ENCODE assay signal across 29 mouse cellular contexts in the genomic region with DNA sequence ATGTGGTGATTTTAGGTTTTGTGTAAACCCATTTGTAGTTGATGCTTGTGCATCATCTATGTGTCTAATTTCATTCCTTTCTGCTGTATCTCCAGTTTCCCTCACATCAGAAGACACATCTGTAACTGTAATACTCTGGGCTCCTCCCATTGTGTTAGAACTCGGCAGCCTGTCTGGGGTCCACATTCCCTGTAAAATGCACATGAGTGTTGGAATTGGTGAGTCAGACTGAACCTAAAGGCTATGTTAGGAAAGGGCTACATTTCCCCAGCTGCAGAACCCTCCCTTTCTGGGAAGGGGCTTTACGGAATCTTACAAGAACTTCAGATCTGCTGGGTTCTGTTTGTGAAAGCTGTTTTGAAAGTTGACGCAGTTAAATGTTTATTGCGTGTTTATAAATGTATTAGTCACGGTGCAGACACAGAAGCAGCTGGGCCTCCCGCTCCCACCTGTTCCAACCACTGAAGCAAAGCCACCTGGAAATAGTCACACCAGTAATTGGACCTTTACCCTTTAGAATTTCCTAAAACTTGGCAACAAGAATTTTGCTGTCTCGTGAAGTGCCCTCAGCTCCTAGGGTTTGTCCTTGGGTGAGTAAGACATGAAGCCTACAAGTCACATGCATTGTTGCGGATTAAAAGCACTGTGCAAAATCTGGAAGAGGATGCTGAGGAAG.
A peak's percentile ranks its signal among the peaks of the same experiment; 100 is the strongest.
DNase-seq lines count a peak whose midpoint lies in the region; ATAC-seq lines count a peak whose summit lies in the region.
"Had no signal": no experiment of that assay in that cellular context is flagged by ENCODE, and none has a peak within 500 bp of the region (broad histone marks: within the 10 kb centered on the region; RNA-seq: fewer than 3 reads in every experiment).

No protein-coding gene starts in this region.

- H3K4me1 ChIP-seq in kidney, embryonic 14.5 days (ENCODE audit: control insufficient read depth, insufficient read depth, low read length) = 0 out of 2 replicates have a peak, but pooled peaks cover 3% of the 10 kb centered on the region
- H3K4me1 ChIP-seq in kidney, embryonic 15.5 days = peaks cover 18% of the 10 kb centered on the region
- H3K4me1 ChIP-seq in limb, embryonic 13.5 days = peaks cover 21% of the 10 kb centered on the region
- H3K4me1 ChIP-seq: liver, embryonic 15.5 days; midbrain, embryonic 10.5 days; neural tube, embryonic 15.5 days; stomach, embryonic 15.5 days had no signal

- peaks cover under 1% of the 10 kb centered on the region; the same call in 1 of the 2 replicates for H3K36me3 ChIP-seq in kidney, embryonic 14.5 days (ENCODE audit: control insufficient read depth, insufficient read depth, low read length)
- H3K36me3 ChIP-seq in kidney, embryonic 15.5 days = peaks cover 1% of the 10 kb centered on the region; the same call in 1 of the 2 replicates
- H3K36me3 ChIP-seq in limb, embryonic 13.5 days = peaks cover 1% of the 10 kb centered on the region; the same call in 1 of the 2 replicates
- H3K36me3 ChIP-seq: hindbrain, embryonic 13.5 days; midbrain, embryonic 15.5 days; neural tube, embryonic 15.5 days; stomach, embryonic 15.5 days had no signal

- H3K4me3 ChIP-seq in kidney, embryonic 14.5 days (ENCODE audit: low read length) = no peak overlapping the region
- no peak overlapping the region for H3K4me3 ChIP-seq in kidney, embryonic 15.5 days (replicated peaks)
- no peak overlapping the region for H3K4me3 ChIP-seq in limb, embryonic 13.5 days
- H3K4me3 ChIP-seq: hindbrain, embryonic 13.5 days; liver, embryonic 15.5 days; midbrain, embryonic 10.5 days; midbrain, embryonic 15.5 days; neural tube, embryonic 15.5 days; stomach, embryonic 15.5 days had no signal

- no peak overlapping the region for H3K4me2 ChIP-seq in kidney, embryonic 14.5 days (replicated peaks; ENCODE audit: low read depth, low read length)
- H3K4me2 ChIP-seq in kidney, embryonic 15.5 days = no peak overlapping the region
- H3K4me2 ChIP-seq in limb, embryonic 13.5 days (replicated peaks) = no peak overlapping the region
- H3K4me2 ChIP-seq: heart, embryonic 11.5 days; hindbrain, embryonic 13.5 days; liver, embryonic 15.5 days; lung, embryonic 14.5 days; midbrain, embryonic 15.5 days; neural tube, embryonic 15.5 days; stomach, embryonic 15.5 days had no signal

- DNase-seq in adrenal gland, adult 2 months = peak; percentile 43
- no peak for DNase-seq in adrenal gland, postnatal 4 days (ENCODE audit: low spot score in 2 of 2)
- peak; percentile 23 for DNase-seq in kidney, adult 18-20 months
- no peak for DNase-seq in gastrocnemius, adult 8-10 months (ENCODE audit: low spot score in 2 of 2)
- no peak for DNase-seq in embryo, embryonic 9.5 days (ENCODE audit: extremely low spot score)
- DNase-seq: cerebellum, adult 2 months; cerebellum, postnatal 14 days; gastrocnemius, postnatal 36 days; heart, adult 18-20 months; heart, postnatal 36 days; liver; lung, embryonic 14.5 days; lung, postnatal 14 days; retina, postnatal 1 day; right cerebral cortex, postnatal 14 days had no signal

- no peak overlapping the region for H3K27ac ChIP-seq in kidney, embryonic 14.5 days (ENCODE audit: low read depth, low read length)
- H3K27ac ChIP-seq in kidney, embryonic 15.5 days = 0 out of 2 replicates have a peak overlapping the region, but pooled peaks have one; percentile 19
- no peak overlapping the region for H3K27ac ChIP-seq in limb, embryonic 13.5 days
- H3K27ac ChIP-seq: hindbrain, embryonic 13.5 days; liver, embryonic 15.5 days; midbrain, embryonic 10.5 days; midbrain, embryonic 15.5 days; neural tube, embryonic 15.5 days; stomach, embryonic 15.5 days had no signal

- no peak for ATAC-seq in kidney, embryonic 14.5 days (ENCODE audit: low FRiP score, low TSS enrichment)
- ATAC-seq in kidney, embryonic 15.5 days (replicated peaks; ENCODE audit: low FRiP score) = no peak
- peak; percentile 66; the same call in 1 of the 2 replicates for ATAC-seq in limb, embryonic 13.5 days (ENCODE audit: low FRiP score, low read depth)
- ATAC-seq: forebrain, embryonic 14.5 days; intestine, embryonic 16.5 days; midbrain, embryonic 15.5 days; Patski had no signal

- H3K9ac ChIP-seq in kidney, embryonic 14.5 days (ENCODE audit: low read depth, low read length) = no peak overlapping the region
- H3K9ac ChIP-seq in kidney, embryonic 15.5 days = no peak overlapping the region
- no peak overlapping the region for H3K9ac ChIP-seq in limb, embryonic 13.5 days
- H3K9ac ChIP-seq: hindbrain, embryonic 13.5 days; liver, embryonic 15.5 days; lung, embryonic 14.5 days; midbrain, embryonic 15.5 days; neural tube, embryonic 15.5 days; stomach, embryonic 15.5 days had no signal

- H3K27me3 ChIP-seq in kidney, embryonic 14.5 days (ENCODE audit: control insufficient read depth, insufficient read depth, low read length) = no peaks in the 10 kb centered on the region
- no peaks in the 10 kb centered on the region for H3K27me3 ChIP-seq in kidney, embryonic 15.5 days
- H3K27me3 ChIP-seq in limb, embryonic 13.5 days = peaks cover 14% of the 10 kb centered on the region; the same call in 1 of the 2 replicates
- H3K27me3 ChIP-seq: hindbrain, embryonic 13.5 days; liver, embryonic 15.5 days; midbrain, embryonic 15.5 days; neural tube, embryonic 15.5 days; Patski; stomach, embryonic 15.5 days had no signal

- H3K9me3 ChIP-seq in kidney, embryonic 14.5 days (ENCODE audit: control insufficient read depth, low read length) = no peaks in the 10 kb centered on the region
- H3K9me3 ChIP-seq in kidney, embryonic 15.5 days (replicated peaks) = no peaks in the 10 kb centered on the region
- no peaks in the 10 kb centered on the region for H3K9me3 ChIP-seq in limb, embryonic 13.5 days
- H3K9me3 ChIP-seq: G1E; hindbrain, embryonic 13.5 days; liver, embryonic 15.5 days; midbrain, embryonic 10.5 days; midbrain, embryonic 15.5 days; neural tube, embryonic 15.5 days; stomach, embryonic 15.5 days had no signal

- WGBS in kidney, embryonic 14.5 days = 67% methylated on average over 8 of the region's 8 CpGs
- 61% methylated on average over 8 of the region's 8 CpGs for WGBS in kidney, embryonic 15.5 days
- WGBS in limb, embryonic 13.5 days = 24% methylated on average over 8 of the region's 8 CpGs

Comparison
In these comparisons a context has a peak if more than half of its experiments do, and no peak if none do; other contexts are left out.
1. DNase-seq: peak in adrenal gland, adult 2 months (single experiment) and kidney, adult 18-20 months (single experiment); none in adrenal gland, postnatal 4 days (0 of 2), gastrocnemius, adult 8-10 months (0 of 2) and embryo, embryonic 9.5 days (single experiment).